Mouse (Mus musculus) adrenal gland, adult 18-20 months (tissue): ENCODE data around the gene Mapkapk5. TPM values are rescaled to one million over a fixed set of nuclear protein-coding genes. Genes with fewer than 3 reads are reported as not detected.

Experiments
- DNase-seq, 2 experiments: peaks; one replicate each; pipeline ENCODE4 v3.0.0; 2021 to 2022; ENCODE audit warnings: low spot score in 2 of 2
- long read RNA-seq, 2 experiments: library from polyadenylated mRNA; stranded (forward); transcript quantifications; one replicate each; pipeline ENCODE4 v2.0.0; 2021
- total RNA-seq, 2 experiments: library from RNA; stranded (reverse); gene quantifications; 1 replicate in 1 of 2; 2 replicates in 1 of 2; pipeline ENCODE4 v1.2.3; 2021

Mapkapk5 gene
- total RNA-seq = 10 to 100 TPM; 73.0 to 75.0 TPM
- long read RNA-seq, experiment 1, transcript Mapkapk5-201 (14 exons, 2,234 nt) = major isoform, 5 of 10 reads
- long read RNA-seq, experiment 1, partial matches to known transcripts = 0 of 10 reads
- long read RNA-seq, experiment 1, other reads (novel, unspliced or antisense) = 3 of 10 reads
- long read RNA-seq, experiment 2, transcript Mapkapk5-201 (14 exons, 2,234 nt) = major isoform, 21 of 31 reads
- long read RNA-seq, experiment 2, partial matches to known transcripts = 0 of 31 reads
- long read RNA-seq, experiment 2, other reads (novel, unspliced or antisense) = 5 of 31 reads

DNA sequence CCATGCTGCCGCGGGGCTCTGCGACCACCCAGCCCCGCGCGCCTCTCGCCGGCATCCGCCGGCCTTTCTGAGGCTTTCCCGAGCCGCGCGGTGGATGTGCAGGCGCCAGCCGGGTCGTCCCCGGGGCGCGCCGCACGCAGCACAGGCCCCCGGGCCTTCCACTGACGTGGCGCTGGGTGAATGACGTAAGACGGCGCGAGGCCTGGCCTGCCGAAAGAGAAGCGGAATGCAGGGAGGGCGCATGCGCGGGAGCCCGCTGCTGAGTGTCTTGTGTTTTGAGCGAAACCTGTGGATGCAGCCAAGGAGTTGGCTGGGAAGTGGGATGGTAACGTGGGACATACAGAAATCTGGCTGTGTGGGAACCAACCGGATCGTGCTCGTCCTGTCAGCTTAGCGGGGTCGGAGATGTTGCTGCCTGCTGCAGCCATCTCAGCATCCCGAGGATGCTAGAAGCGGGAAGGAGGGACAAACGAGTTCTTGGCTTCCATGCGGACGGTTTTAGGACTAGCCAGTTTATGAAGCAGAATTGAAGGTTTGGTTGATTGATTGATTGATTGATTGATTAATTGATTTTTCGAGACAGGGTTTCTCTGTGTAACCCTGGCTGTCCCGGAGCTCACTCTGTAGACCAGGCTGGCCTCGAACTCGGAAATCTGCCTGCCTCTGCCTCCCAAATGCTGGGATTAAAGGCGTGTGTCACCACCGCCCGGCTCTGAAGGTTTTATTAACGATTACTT, at the start of gene Mapkapk5:
Gene Mapkapk5 (minus strand): TSS at position 113 of the 737 bp plus-strand sequence.
- peak; percentile 99 to 100 for DNase-seq

- no peak for DNase-seq
These were observed 49.1 kb upstream of the Mapkapk5 start for GRCm38 (mm10) chr5:121594714-121595313.

DNA sequence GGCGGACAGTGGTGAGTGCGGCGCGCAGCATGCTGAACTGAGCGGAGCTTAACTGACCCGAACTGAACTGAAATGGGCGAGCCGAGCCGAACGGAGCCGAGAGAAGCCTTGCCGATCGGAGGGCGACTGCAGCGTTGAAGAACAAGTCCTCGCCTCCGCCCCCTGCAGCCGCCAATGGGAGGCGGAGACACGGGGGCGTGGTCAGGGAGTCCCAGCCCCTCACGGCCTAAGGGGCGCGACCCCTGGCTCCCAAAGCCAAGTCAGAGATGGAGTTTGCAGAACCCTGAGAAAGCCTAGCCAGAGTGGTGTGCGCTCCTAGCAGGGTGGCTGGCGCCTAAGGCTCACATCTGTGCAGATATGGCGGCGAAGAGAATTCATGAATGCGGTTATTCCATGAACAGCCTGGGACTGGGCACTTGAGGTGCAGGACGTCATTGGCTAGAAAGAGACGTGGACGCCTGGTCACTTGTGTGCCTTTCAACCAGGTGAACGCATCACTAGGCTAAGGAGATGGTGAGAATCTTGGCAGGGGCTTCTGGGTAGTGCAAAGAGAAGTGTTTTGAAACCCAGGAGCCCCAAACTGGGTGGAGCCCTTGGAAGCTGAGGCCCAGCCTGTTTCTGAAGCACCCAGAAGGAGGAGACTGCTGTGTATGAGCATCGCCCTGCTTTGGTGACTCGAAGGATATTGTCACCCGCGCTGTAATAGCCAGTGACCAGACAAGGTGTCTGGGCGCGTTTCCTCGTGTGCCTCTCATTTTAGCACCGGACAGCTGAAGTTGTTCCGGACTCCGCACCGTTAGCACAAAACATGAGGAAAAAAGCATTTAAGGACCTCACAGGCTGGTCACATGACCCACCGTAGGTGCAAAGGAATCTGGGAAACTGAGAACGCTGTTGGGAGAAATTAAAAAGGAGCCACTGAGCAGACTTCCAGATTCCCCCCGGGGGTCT, 48.0 kb upstream of the Mapkapk5 start, which contains the start of gene Aldh2:
Gene Aldh2 (minus strand): TSS at position 374 of the 951 bp plus-strand sequence.
- peak; percentile 89 to 92 for DNase-seq

- DNase-seq = peak in 1 of 2 experiments; percentile 47
These were observed 47.2 kb upstream of the Mapkapk5 start for GRCm38 (mm10) chr5:121592816-121593407.

DNA sequence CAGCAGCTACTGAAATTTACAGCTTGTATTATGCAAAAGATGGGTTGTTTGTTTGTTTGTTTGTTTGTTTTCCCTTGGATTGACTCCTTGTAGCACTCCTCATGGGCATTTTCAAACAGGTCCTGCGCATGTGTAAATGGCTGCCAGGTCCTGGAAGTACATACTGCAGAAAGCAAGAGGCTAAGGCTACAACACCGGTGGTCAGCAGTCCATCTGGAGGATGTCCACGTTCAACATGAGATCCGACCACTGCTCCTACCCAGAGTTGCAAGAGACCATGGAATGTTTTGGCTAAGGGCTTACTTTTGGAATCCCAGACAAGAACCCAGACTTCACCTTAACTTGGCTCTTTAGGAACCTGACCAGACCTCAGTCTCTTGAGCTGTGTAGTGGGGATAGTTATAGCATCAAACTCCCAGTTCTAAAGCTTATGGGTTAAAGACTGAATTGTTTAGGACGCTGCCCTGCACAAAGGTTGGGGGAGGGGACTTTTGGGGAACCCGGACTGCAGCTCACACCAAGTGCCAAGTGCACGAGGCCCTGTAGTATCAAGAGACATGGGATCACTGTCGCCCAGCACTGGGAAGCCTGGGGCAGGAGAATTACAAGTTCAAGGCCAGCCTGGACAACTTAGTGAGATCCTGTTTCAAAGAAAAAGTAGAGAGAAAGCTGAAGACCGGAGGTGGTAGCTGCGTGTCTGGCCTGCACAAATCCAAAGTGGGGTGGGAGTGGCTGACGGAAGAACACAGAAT, 46.5 kb upstream of the Mapkapk5 start:
- DNase-seq = peak in 1 of 2 experiments; percentile 33

DNA sequence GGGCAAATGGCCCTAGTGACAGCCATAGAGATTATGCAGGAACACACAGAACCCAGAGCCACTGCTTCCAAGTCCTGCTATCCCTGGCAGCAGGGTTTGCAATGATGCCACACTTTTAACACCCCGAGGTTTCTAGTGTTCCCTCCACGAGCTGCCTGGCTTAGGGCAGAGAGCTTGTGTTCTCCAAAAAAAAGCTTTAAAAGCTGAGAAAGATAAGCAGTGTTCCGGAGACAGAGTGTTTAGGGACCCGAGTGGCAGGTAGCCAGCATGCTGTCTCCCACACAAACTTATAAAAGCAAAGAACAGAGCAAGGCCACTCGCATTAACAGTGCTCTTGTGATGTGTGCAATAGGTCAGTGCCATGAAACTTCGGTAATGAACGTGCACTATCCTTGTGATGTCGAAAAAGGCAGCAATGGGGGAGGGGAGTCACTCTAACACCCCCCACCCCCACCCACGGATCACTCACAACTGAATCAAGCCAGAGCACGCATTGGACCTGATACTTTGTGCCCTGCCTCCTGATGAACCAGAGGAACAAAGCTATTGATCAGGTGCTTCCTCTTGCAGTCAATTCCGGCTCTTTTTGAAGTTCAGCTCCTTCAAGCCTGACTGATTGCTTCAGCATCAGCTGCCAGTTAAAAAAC, 45.8 kb upstream of the Mapkapk5 start:
- peak in 1 of 2 experiments; percentile 42 for DNase-seq

GRCm38 (mm10) chr5:121589928-121590327, 44.2 kb upstream of the Mapkapk5 start:
- DNase-seq = no peak

DNA sequence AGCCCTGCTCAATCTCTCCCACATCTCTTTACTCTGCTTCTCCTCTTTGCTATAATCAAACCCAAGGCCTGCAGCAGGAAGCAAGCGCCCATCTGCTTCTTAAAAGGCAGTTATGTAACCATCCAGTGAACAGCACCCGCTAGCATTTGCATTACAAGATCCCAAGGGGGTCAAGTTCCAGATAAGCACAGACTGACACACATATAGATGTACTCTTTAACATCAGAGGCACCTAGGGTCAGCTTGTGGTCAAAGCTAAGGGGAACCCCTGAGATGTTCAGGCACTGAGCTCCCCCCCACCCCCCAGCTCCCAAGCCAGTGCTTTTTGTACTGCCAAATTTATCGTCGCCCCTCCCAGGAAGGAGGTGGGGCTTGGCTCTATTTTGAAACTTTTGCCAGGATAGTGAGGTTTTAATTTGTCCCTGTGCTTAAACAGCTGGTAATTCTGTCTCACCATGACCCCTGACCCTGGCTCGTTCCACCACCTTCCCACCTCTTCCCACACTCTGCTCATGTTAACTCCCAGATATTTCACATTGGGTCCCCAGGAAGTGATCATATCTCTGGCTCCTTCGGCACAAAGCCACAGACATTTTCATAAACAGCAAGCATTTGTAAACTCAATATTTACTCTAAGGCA, 40.8 kb upstream of the Mapkapk5 start:
- no peak for DNase-seq

GRCm38 (mm10) chr5:121585699-121586098, 40.0 kb upstream of the Mapkapk5 start:
- DNase-seq = no peak

- DNase-seq = no peak
These were observed 39.3 kb upstream of the Mapkapk5 start for GRCm38 (mm10) chr5:121585005-121585404.

GRCm38 (mm10) chr5:121583765-121584501, 38.2 kb upstream of the Mapkapk5 start:
- DNase-seq = peak; percentile 91

DNA sequence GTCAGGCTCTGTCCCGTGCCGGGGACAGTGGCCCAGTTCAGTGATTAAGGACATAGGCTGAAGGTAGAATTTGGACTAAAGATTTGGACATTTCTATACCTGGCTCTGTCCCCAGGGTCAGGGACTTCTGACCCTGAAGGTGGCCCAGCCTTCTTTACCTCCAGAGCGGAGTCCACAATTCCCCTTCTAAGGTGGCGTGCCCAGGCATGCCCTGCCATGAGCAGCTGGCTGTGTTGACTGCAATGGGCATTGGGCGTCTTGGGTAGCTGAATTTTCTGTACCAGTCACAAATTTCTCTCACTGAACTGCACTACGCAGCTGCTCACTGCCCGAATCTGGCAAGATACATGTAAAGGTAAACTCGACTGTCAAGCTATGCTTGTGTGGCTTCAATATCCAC, 36.2 kb upstream of the Mapkapk5 start:
- DNase-seq = no peak

DNA sequence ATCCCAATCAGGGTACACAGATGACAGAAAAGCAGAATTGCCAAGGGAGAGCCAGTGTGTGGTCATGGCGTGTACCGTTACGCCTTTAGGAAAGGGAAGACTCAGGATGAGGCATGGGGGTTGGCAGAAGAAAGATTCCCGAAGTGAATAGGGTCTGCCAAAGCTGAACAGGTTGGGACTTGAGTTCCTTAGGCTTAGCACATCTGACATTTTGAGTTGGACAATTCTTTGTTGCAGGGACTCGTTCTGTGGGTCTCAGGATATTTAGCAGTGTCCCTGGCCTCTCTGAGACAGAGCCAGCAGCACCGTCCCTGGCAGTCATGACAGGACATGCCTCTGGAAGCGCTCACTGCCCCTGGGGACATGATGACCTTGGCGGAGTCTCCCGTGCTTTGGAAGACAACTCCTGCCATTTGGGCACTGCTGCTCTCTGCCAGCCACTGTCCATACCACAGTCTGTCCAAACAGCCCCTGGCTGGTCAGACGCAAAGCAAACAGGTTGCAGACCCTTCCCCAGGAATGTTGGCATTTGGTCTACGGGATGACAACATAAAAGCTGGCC, 31.3 kb upstream of the Mapkapk5 start:
- DNase-seq = peak in 1 of 2 experiments; percentile 48

- no peak for DNase-seq
These were observed 30.2 kb upstream of the Mapkapk5 start for GRCm38 (mm10) chr5:121575867-121576266.

- DNase-seq = no peak
These were observed 28.4 kb upstream of the Mapkapk5 start for GRCm38 (mm10) chr5:121574145-121574544.

DNA sequence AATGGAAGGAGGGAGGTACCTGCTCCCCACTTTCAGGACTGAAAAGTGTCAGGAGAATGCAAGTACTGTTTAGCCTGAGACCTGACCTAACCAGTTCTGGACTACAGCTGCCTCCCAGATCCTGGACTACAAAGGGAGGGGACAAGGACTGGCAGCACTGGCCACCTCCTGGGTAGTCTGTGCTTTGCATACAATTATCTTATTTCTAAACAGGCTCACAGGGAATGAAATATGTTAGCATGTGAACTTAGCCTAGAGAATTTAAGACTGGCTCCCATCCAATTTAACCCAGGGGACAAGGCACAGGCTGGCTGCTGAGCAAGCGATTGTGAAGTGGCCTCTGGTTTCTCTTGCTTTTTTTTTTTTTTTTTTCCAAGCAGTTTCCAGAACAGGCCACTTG, 25.1 kb upstream of the Mapkapk5 start:
- no peak for DNase-seq

DNA sequence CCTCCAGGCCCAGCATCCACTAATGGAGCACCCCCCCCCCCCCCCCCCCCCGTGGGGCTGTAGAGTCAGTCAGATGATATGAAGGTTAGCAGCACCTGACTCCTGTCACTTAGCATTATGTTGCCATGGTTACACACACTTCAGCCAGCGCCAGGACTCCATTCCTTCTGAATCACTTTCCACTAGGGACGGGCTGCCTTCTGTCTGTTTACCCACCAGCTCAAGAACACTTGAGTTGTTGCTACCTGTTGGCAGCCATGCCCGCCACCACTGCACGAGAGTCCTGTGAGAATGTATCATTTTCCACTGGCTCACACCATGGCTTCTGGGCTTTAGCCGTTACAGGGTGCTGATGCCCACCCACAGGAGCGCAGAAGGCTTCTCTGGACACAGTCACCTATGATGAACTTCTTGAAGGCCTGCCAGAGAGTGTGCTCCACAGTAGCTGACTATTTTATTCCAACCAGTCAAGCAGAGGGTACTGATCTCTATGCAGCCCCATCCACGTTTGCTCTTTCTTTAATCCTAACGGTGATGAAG, 24.2 kb upstream of the Mapkapk5 start:
- no peak for DNase-seq
